Mouse (Mus musculus) embryo, embryonic 9.5 days (tissue): ENCODE data around the gene Pam16.
"Not testable (repeated sequence)": the region's sequence is repeated elsewhere in the genome, so short reads cannot be mapped to it uniquely, and the experiment has no call there.

Experiments
- DNase-seq: peaks from one replicate; pipeline ENCODE4 v3.0.0-alpha.2; 2017; ENCODE audit errors: extremely low spot score

The Pam16 gene

GRCm38 (mm10) chr16:4592909-4593875 is 31.6 kb downstream of the Pam16 start:
- peak; percentile 61 for DNase-seq

DNA sequence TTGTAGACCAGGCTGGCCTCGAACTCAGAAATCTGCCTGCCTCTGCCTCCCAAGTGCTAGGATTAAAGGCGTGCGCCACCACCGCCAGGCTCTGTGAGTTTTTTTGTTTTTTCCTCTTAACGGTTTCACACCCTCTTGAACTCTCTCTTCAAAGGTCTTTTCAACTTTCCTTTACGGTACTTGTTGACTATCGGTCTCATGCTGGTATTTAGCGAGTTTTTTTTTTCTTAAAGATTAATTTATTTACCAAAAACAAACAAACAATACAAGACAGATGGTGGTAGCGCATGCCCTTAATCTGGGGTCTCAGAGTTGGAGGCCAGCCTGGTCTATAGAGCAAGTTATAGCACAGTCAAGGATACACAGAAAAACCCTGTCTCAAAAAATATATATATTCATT is 34.6 kb downstream of the Pam16 start:
- DNase-seq = no peak

GRCm38 (mm10) chr16:4587516-4588210 is 37.1 kb downstream of the Pam16 start:
- DNase-seq = no peak

DNA sequence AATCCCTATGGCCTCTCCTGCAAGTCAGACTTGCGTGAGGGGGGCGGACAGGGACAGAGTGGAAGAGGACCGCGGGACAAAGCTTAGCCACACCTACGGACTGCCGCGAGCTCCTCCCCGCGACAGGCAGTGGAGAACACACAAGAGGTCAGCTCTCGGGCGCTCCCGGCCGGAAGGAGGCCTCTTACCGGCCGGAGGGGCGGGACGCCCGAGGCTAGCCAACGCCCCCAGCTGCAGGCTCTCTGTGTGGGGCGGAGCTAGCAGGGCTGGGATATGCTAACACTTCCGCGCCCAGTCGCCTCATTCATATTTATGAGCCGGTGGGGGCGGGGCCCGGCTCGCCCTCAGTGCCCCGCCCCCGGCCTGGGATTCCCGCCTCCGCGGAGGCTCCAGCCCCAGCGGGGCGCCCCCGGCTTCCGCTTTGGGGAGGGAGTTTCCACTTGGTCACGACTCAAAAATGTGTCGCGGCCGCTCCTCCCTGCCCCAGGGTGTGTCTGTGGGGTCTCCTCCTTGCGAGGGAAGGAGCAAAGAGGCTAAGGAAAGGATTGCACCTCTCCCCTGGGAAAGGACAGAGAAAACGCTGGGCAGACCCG is 38.2 kb downstream of the Pam16 start:
- peak; percentile 96 for DNase-seq

- no peak for DNase-seq
These were observed 38.9 kb downstream of the Pam16 start for GRCm38 (mm10) chr16:4585642-4586530.

DNA sequence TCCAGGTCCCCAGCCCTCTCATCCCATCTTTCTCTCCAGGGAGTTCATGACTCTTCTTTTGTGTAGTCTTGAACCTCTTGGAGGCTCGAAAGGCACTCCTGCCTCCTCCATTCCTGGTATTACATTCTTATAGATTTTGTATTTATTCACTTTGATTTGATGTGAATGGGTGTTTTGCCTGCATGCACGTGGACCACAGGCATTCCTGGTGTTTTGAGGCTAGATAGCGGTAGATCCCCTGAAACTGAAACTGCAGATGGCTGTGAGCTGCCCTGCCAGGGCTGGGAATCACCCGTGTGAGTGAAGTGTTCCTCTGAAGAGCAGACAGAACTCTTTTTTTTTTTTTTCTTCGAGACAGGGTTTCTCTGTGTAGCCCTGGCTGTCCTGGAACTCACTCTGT is 40.4 kb downstream of the Pam16 start:
- no peak for DNase-seq

DNA sequence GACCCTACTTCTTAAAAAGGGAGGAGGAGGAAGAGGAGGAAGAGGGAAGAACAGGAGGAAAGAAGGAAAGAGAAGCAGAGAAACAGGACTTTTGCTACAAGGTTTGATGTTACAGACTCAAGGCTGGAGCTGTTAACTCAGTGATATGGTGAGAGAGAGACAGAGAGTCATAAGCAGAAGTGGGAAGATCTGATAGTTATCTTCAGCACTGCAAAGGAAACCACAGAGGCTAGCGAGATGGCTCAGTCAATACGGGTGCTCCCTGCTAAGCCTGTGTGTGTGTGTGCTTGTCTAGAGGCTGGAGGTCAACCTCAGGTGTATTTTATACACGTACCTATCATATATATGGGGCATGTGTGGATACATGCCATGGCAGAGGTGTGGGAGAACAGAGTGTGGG is 41.0 kb downstream of the Pam16 start:
- no peak for DNase-seq

GRCm38 (mm10) chr16:4581179-4581578 is 43.6 kb downstream of the Pam16 start:
- not testable (repeated sequence) for DNase-seq

DNA sequence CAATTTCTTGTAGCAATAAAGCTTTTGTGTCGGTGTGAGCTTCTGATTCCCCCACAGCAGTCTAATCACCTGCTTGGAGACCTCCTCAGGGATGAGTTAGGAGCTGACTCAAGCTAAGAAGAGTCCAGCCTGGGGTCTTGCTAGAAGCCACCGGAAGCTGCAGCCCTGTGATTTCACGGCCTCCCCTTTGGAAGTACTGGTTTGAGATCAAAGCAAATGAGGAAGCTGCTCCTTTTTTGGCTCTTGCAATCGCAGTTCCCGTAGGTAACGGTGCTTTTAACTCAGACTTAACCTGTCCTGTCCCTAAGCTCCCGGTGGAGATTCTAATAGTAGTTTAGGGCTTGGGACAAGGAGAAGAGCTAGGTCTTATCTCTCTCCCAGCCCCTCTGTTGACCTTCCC is 46.2 kb downstream of the Pam16 start:
- DNase-seq = no peak

- no peak for DNase-seq
These were observed 47.9 kb downstream of the Pam16 start for GRCm38 (mm10) chr16:4576873-4577272.

- no peak for DNase-seq
These were observed 48.8 kb downstream of the Pam16 start for GRCm38 (mm10) chr16:4576038-4576437.

GRCm38 (mm10) chr16:4570737-4571136 is 54.1 kb downstream of the Pam16 start:
- DNase-seq = no peak

DNA sequence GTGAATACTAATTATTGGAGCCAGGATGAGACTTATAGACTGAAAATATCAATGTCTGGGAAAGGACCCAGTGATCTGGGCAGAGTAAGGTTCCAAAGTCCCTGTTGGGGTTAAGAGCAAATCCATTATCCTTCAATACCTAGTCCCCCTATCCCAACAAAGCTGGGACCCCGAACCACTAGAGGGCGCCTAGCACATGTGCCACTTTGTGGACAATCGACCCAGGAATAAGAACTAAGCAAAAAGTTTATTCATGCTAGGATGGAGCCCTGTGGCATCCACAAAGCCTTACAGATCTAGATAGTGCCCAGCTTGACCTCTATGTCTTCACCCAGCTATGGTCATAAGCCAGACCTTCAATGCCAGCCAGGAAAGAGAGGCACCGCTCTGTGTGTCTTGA is 56.9 kb downstream of the Pam16 start:
- peak; percentile 83 for DNase-seq
